Mouse (Mus musculus): ENCODE measurements at regions not wholly inside any gene's neighbourhood (a gene's known extent, or its start where the extent isn't known, plus 50 kb on each side); places are given as distances from the start of the nearest gene placed in this dataset.

DNA sequence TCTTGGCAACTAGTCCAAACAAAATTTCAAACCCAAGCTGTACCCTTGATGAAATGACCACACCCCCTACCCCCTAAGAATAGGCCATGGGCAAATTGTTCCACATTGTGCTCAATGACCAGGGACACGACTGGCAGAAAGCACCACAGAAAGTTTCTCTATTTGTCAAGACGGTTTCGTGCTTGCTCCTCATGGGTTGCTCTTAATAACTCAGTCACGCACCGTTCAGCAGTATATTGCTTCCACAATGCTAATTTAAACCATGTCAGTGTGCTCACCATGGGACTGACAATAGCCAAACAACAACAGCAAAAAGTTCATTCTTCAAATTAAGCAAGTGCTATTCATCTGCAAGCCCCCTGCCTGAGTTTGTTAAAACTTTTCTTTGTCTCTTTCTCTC is 444.6 kb downstream of the Wdr11 start:
- no peak for TF ChIP-seq ZNF384 (IDR thresholded peaks at IDR 0.05; ENCODE audit: low read depth, low read length)
- TF ChIP-seq ZC3H11A (IDR thresholded peaks at IDR 0.05; ENCODE audit: borderline replicate concordance, low read depth, low read length), result no peak

Data from ES-E14 (cell line).